Mouse (Mus musculus) liver, postnatal 0 days (tissue): ENCODE measurements at regions not wholly inside any gene's neighbourhood (a gene's known extent, or its start where the extent isn't known, plus 50 kb on each side); places are given as distances from the start of the nearest gene placed in this dataset.
A peak's percentile ranks its signal among the peaks of the same experiment; 100 is the strongest.

ENCODE experiments used
- ATAC-seq: fragments of 200-750 bp; cut with Nextera tagmentation; 2 replicates; pipeline ENCODE4 v1.8.0; 2017; ENCODE audit warnings: mild to moderate bottlenecking, moderate library complexity
- DNase-seq: peaks from one replicate; pipeline ENCODE4 v3.0.0-alpha.2; 2016
- H3K27ac ChIP-seq: fragments of 300-500 bp; sonication (generic); 2 replicates; pipeline ENCODE4 v1.5.1; 2014; ENCODE audit warnings: antibody characterized with exemption, moderate library complexity, mild to moderate bottlenecking, low read depth
- H3K27me3 ChIP-seq: fragments of 300-500 bp; sonication (generic); 2 replicates; pipeline ENCODE4 v1.6.1; 2014; ENCODE audit warnings: low read length, control low read depth, mixed read lengths; ENCODE audit not compliant: insufficient read depth
- H3K36me3 ChIP-seq: fragments of 300-500 bp; sonication (generic); replicated peaks from 2 replicates; pipeline ENCODE4 v1.6.1; 2014; ENCODE audit warnings: mild to moderate bottlenecking, control low read depth, low read length, moderate library complexity, mixed read lengths; ENCODE audit not compliant: insufficient read depth
- H3K4me1 ChIP-seq: fragments of 300-500 bp; sonication (generic); 2 replicates; pipeline ENCODE4 v1.6.1; 2014; ENCODE audit warnings: antibody characterized with exemption, mild to moderate bottlenecking, control low read depth; ENCODE audit not compliant: insufficient read depth
- H3K4me2 ChIP-seq: fragments of 300-500 bp; sonication (generic); 2 replicates; pipeline ENCODE4 v1.6.1; 2014; ENCODE audit warnings: low read depth, mild to moderate bottlenecking, low read length, moderate library complexity, mixed read lengths
- H3K4me3 ChIP-seq: fragments of 300-500 bp; sonication (generic); 2 replicates; pipeline ENCODE4 v1.5.1; 2014; ENCODE audit warnings: low read depth, low read length
- H3K9ac ChIP-seq: fragments of 300-500 bp; sonication (generic); replicated peaks from 2 replicates; pipeline ENCODE4 v1.6.1; 2014; ENCODE audit warnings: mild to moderate bottlenecking, moderate library complexity
- H3K9me3 ChIP-seq: fragments of 300-500 bp; sonication (generic); 2 replicates; pipeline ENCODE4 v1.6.1; 2016; ENCODE audit warnings: mild to moderate bottlenecking, control low read depth, low read length, mixed read lengths
- CTCF ChIP-seq: sonication (generic); IDR thresholded peaks from 2 replicates; pipeline ENCODE4 v1.5.1; 2016; ENCODE audit warnings: antibody characterized with exemption, low read depth
- EP300 ChIP-seq: IDR thresholded peaks from 2 replicates; pipeline ENCODE4 v1.6.1; 2016; ENCODE audit warnings: antibody characterized with exemption, low read depth, mild to moderate bottlenecking
- WGBS: fragments of 180-500 bp; shearing (Covaris S2); extraction: QIAGEN DNeasy Blood & Tissue Kit; methylation state at CpG from one replicate; pipeline ENCODE4 v1.1.7; 2014; ENCODE audit not compliant: insufficient replicate concordance; 5-methylcytosine and 5-hydroxymethylcytosine counted together

DNA sequence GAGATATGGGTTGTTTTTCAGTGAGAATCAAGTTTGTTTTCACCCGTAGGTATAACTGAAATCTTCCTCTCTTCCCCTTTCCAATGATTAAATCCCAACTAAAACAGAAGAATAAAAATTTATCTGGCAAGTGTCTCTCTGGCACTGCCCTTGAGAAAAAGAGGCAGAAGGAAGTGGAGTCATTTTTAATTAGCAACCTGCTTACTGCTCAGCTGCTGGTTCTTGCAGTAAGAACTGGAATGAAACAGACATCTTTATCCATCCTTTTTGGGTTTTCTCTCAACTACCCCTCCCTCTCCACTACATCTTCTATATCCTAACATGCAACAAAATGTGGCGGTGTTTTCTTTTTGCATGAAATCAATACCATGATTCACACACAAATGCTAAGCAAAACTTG lies 302.4 kb upstream of the Plxna2 start:
- WGBS: 64% methylated on average over 2 of the region's 2 CpGs
- Histone ChIP-seq H3K27me3 (no peaks in the 10 kb centered on the region), H3K9me3 (no peaks in the 10 kb centered on the region), H3K4me3 (no peak overlapping the region), H3K36me3 (no peaks in the 10 kb centered on the region), H3K27ac (no peak overlapping the region), H3K4me2 (no peak overlapping the region), H3K4me1 (no peaks in the 10 kb centered on the region), H3K9ac (no peak overlapping the region)
- no peak for TF ChIP-seq CTCF
- TF ChIP-seq EP300: no peak
- DNase-seq (no peak), ATAC-seq (no peak)

DNA sequence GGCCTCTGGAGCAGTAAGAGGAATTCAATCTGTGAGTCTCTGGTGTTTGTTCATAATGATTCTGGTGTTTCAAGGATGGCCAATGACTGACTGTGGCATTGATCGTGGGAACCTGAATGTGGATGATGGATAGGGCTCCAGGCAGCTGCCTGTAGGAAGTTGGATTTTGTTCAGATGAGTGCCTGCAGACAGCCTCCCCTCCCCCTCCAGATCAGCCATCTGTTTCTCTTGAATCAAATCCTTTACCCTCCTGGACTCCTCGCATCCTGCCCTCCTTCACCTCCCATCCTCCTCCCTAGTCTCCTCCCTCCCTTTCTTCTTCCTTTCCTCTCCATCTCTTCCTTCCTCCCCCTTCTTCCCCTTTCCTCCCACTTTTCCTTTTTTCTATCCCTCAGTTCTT lies 307.6 kb upstream of the Plxna2 start:
- DNase-seq: no peak
- no peaks in the 10 kb centered on the region for H3K36me3 ChIP-seq
- no peak overlapping the region for H3K4me3 ChIP-seq
- H3K27ac ChIP-seq: no peak overlapping the region
- H3K27me3 ChIP-seq: no peaks in the 10 kb centered on the region
- TF ChIP-seq CTCF: no peak
- no peak for TF ChIP-seq EP300
- no peak overlapping the region for H3K9ac ChIP-seq
- no peak overlapping the region for H3K4me2 ChIP-seq
- H3K9me3 ChIP-seq: no peaks in the 10 kb centered on the region
- ATAC-seq: no peak
- H3K4me1 ChIP-seq: peaks cover 8% of the 10 kb centered on the region; the same call in 1 of the 2 replicates
- 39% methylated on average over 2 of the region's 2 CpGs for WGBS

DNA sequence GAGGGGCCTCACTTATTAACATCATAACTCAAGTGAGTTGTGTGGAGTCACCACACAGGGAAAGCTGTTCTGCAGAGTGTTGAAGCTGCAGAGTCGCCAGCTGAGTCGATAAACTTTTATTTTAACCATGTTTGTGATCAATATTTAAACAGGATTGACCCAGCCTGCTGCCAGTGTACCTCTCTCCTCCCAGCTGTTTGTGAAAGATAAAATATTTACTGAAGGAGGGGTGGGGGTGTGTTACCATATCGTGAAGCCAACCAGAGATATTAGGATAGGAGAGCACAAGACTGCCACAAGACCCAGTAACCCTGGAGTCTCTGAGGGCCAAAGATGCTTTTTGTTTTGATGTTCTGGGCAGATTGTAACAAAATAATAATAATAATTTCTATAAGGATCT lies 309.4 kb upstream of the Plxna2 start:
- ATAC-seq (peak; percentile 77), DNase-seq (no peak)
- Histone ChIP-seq H3K27me3 (no peaks in the 10 kb centered on the region), H3K36me3 (no peaks in the 10 kb centered on the region), H3K9me3 (no peaks in the 10 kb centered on the region), H3K4me1 (peaks cover 8% of the 10 kb centered on the region; the same call in 1 of the 2 replicates), H3K4me3 (no peak overlapping the region), H3K27ac (no peak overlapping the region), H3K4me2 (peak overlapping the region; percentile 45), H3K9ac (no peak overlapping the region)
- 30% methylated on average over 3 of the region's 3 CpGs for WGBS
- TF ChIP-seq CTCF (no peak), EP300 (no peak)

DNA sequence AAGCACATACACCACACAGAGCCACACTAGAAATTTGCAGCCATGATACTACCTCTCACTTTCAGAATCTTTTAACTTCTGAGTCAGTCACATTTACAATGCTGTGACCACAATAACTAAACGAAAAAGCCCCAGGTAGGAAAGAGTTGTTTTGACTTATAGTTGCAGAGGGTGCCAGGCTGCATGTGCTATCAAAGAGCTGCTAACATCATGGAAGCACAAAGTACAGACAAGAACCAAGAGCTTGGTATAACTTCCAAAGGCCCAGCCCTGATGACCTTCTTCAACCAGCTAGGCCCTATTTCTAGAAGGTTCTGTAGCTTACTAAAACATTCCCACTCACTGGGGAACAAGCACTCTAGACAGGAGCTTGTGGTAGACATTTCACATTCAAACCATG lies 314.1 kb upstream of the Plxna2 start:
- no peaks in the 10 kb centered on the region for H3K27me3 ChIP-seq
- H3K4me2 ChIP-seq: no peak overlapping the region
- peaks cover 6% of the 10 kb centered on the region; the same call in 1 of the 2 replicates for H3K4me1 ChIP-seq
- H3K4me3 ChIP-seq: no peak overlapping the region
- no peaks in the 10 kb centered on the region for H3K9me3 ChIP-seq
- ATAC-seq (no peak), DNase-seq (no peak)
- H3K27ac ChIP-seq: no peak overlapping the region
- H3K36me3 ChIP-seq: no peaks in the 10 kb centered on the region
- no peak overlapping the region for H3K9ac ChIP-seq
- WGBS: 63% methylated on average over 1 of the region's 1 CpGs
- TF ChIP-seq CTCF (no peak), EP300 (no peak)

DNA sequence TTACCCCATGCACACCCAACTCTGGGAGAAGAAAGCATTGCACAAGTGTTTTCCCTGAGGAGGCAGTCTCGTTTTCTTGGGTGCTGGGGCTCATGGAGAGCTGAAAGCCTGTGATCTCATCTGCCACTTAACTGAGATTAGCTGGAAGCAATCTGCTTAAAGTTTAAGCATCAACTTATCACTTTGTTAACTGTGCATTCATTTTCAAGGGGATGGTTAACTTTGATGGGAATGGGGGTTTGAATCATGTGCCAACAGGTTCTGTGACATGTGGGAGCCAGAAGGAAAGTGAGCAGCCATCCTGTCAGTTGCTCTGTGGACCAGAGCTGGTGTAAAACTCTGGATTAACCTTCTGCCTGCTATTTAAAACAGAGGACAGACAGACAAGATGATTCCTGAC lies 315.2 kb upstream of the Plxna2 start:
- H3K9me3 ChIP-seq: no peaks in the 10 kb centered on the region
- 28% methylated on average over 1 of the region's 1 CpGs for WGBS
- TF ChIP-seq EP300 (no peak), CTCF (no peak)
- no peak for DNase-seq
- H3K4me3 ChIP-seq: no peak overlapping the region
- no peaks in the 10 kb centered on the region for H3K36me3 ChIP-seq
- no peak overlapping the region for H3K4me2 ChIP-seq
- no peaks in the 10 kb centered on the region for H3K27me3 ChIP-seq
- H3K4me1 ChIP-seq: peaks cover under 1% of the 10 kb centered on the region; the same call in 1 of the 2 replicates
- H3K27ac ChIP-seq: no peak overlapping the region
- ATAC-seq: no peak
- H3K9ac ChIP-seq: no peak overlapping the region

DNA sequence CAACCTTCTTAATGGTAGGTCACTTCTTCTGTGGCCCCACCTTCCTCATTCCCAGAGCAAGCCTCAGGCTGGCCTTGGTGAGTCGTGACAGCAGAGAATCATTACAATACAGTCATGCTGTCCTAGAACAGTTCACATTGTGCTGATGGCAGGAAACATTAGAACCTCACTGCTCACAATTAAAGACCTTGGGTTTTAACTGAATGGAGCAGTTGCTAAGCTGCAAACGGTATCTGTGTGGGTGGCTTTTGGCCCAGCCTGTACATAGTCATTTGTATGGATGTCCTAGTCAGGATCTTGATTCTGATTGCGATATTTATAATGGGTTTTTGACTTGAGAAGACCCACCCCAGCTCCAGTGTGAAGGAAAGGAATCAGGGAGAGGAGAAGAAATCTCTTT lies 336.1 kb upstream of the Plxna2 start:
- H3K9ac ChIP-seq: no peak overlapping the region
- H3K27me3 ChIP-seq: no peaks in the 10 kb centered on the region
- no peak for DNase-seq
- no peak for ATAC-seq
- no peak overlapping the region for H3K4me2 ChIP-seq
- H3K36me3 ChIP-seq: no peaks in the 10 kb centered on the region
- no peaks in the 10 kb centered on the region for H3K9me3 ChIP-seq
- WGBS: 57% methylated on average over 3 of the region's 3 CpGs
- no peak overlapping the region for H3K27ac ChIP-seq
- H3K4me1 ChIP-seq: no peaks in the 10 kb centered on the region
- TF ChIP-seq CTCF (no peak), EP300 (no peak)
- no peak overlapping the region for H3K4me3 ChIP-seq

DNA sequence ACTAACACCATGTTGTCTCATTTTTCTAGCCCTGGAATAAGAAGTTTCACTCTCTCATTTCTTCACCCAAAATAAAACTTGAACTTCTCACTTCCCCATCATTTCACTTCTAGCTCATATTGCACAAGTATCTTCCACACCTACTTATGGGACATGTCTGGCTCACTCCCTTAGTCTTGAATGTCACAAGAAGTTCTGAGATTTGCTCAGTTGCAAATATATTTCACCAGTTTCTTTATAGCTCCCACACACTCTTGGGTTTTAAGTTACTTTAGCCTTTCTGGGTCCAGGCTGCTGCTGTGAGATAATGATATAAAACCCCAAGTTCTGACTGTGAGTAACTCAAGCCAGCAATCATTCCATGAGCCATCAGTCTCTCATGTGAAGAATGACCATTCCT lies 350.0 kb upstream of the Plxna2 start:
- Histone ChIP-seq H3K9ac (no peak overlapping the region), H3K4me3 (no peak overlapping the region), H3K36me3 (no peaks in the 10 kb centered on the region), H3K27me3 (no peaks in the 10 kb centered on the region), H3K4me1 (no peaks in the 10 kb centered on the region), H3K9me3 (no peaks in the 10 kb centered on the region), H3K27ac (no peak overlapping the region), H3K4me2 (no peak overlapping the region)
- no peak for TF ChIP-seq EP300
- TF ChIP-seq CTCF: no peak
- DNase-seq (no peak), ATAC-seq (no peak)
